Mouse (Mus musculus) intestine, postnatal 0 days (tissue): ENCODE data around the gene Peg10. TPM values are rescaled to one million over a fixed set of nuclear protein-coding genes. Genes with fewer than 3 reads are reported as not detected.

ENCODE experiments used
- ATAC-seq: fragments of 200-750 bp; cut with Nextera tagmentation; 2 replicates; pipeline ENCODE4 v1.8.0; 2017; ENCODE audit warnings: mild to moderate bottlenecking, moderate TSS enrichment, moderate library complexity
- H3K27ac ChIP-seq: fragments of 300-500 bp; sonication (generic); 2 replicates; pipeline ENCODE4 v1.5.1; 2014; ENCODE audit warnings: mild to moderate bottlenecking, low read depth, low read length, moderate library complexity
- H3K27me3 ChIP-seq: fragments of 300-500 bp; sonication (generic); replicated peaks from 2 replicates; pipeline ENCODE4 v1.6.1; 2014; ENCODE audit warnings: low read length, mixed read lengths; ENCODE audit not compliant: control insufficient read depth, insufficient read depth
- H3K36me3 ChIP-seq: fragments of 300-500 bp; sonication (generic); 2 replicates; pipeline ENCODE4 v1.6.1; 2014; ENCODE audit warnings: mild to moderate bottlenecking, moderate library complexity; ENCODE audit not compliant: control insufficient read depth, insufficient read depth
- H3K4me1 ChIP-seq: fragments of 300-500 bp; sonication (generic); replicated peaks from 2 replicates; pipeline ENCODE4 v1.6.1; 2014; ENCODE audit warnings: antibody characterized with exemption, low read length, mixed read lengths; ENCODE audit not compliant: control insufficient read depth, insufficient read depth
- H3K4me2 ChIP-seq: fragments of 300-500 bp; sonication (generic); replicated peaks from 2 replicates; pipeline ENCODE4 v1.6.1; 2014; ENCODE audit warnings: low read depth, mild to moderate bottlenecking, moderate library complexity
- H3K4me3 ChIP-seq: fragments of 300-500 bp; sonication (generic); 2 replicates; pipeline ENCODE4 v1.5.1; 2014; ENCODE audit warnings: low read depth, low read length
- H3K9ac ChIP-seq: fragments of 300-500 bp; sonication (generic); 2 replicates; pipeline ENCODE4 v1.6.1; 2014; ENCODE audit warnings: mild to moderate bottlenecking, low read depth, low read length
- H3K9me3 ChIP-seq: fragments of 300-500 bp; sonication (generic); 2 replicates; pipeline ENCODE4 v1.6.1; 2016; ENCODE audit warnings: mixed run types; ENCODE audit not compliant: control insufficient read depth
- CTCF ChIP-seq: sonication (generic); IDR thresholded peaks from 2 replicates; pipeline ENCODE4 v1.5.1; 2016; ENCODE audit warnings: low read depth, mild to moderate bottlenecking, control low read depth, antibody characterized with exemption, moderate library complexity
- WGBS: fragments of 180-500 bp; shearing (Covaris S2); extraction: QIAGEN DNeasy Blood & Tissue Kit; methylation state at CpG from one replicate; pipeline ENCODE4 v1.1.7; 2014; 5-methylcytosine and 5-hydroxymethylcytosine counted together
- polyA plus RNA-seq: library from polyadenylated mRNA; unstranded; fragments of >200 nt; fragmentation: Nextera tagmentation; extraction: Ambion mirVana; gene quantifications from 2 replicates; pipeline ENCODE4 v1.2.1, GENCODE M21; 2015

Peg10 gene
- polyA plus RNA-seq, 1 experiment from 2014 or later = 0.55 TPM

DNA sequence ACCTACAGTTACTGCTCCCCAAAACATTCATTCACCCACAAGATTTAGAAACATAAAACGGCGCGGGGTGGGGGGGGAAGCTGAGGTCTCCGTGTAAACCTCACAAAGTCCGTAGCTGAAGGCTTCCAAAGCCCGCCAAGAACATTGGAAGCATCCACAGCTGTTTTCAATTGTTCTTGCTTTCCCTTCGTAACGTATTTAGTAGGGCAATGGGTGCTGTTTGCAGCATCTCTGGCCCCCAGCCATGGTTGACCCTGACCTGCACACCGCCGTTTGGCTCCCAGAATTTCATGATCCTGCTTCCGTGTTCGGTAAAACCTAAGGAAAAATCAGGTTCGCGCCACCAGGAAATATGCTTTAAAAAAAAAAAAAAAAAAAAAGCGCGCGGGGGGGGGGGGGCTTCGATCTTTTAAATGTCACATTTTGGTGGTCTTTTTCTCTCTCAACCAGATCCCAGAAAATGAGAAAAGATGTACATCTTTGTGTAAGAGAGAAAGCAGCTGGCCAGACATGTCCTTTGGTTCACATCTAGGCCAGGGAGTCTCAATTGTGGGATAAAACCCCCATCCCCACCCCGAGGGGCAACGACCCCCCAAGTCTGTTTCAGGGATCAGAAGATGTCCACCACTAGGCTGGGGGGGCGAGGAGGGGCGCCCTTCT lies 940 bp upstream of the Peg10 start:
- ATAC-seq = no peak
- no peak for TF ChIP-seq CTCF

DNA sequence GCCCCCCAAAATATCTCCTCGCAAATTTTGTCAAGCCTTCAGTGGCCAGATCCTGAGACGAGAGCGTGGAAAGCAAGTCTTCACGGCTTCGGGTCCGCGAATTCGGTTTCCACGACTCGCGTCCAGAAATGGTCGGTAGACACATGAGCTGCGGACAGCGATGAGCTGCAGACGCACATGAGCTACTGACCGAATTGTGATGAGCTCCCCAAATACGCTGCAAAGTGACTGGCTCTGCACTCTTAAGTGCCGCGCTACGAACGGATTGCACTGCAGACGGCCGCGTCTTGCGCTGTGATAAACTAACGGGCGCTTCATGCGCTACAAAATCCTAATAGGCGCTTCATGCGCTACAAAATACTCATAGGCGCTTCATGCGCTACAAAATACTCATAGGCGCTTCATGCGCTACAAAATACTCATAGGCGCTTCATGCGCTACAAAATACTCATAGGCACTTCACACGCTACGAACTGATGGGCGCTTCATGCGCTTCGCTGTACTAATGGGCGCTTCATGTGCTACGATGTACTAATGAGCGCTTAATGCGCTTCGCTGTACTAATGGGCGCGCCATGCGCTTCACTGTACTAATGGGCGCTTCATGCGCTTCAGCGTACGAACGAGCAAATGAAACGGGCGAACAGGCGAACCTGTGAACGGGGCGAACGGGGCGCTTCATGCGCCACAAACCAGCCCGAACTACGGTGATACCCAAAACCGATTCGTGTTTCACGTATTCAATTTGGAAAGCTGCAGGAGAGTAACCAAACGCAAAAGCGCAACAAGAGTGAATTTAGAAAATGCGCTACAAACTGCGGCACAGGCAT lies 785 bp downstream of the Peg10 start:
- H3K4me1 ChIP-seq = no peaks in the 10 kb centered on the region

More for the DNA sequence above, 940 bp upstream of the Peg10 start:
- 0 out of 2 replicates have a peak, but pooled peaks cover 3% of the 10 kb centered on the region for H3K27me3 ChIP-seq
- no peaks in the 10 kb centered on the region for H3K36me3 ChIP-seq
- H3K9me3 ChIP-seq = no peaks in the 10 kb centered on the region
- no peaks in the 10 kb centered on the region for H3K4me1 ChIP-seq
- peak overlapping the region; percentile 51 for H3K9ac ChIP-seq
- 59% methylated on average over 22 of the region's 22 CpGs for WGBS
- peak overlapping the region; percentile 60 for H3K4me2 ChIP-seq
- peak overlapping the region; percentile 50; the same call in 1 of the 2 replicates for H3K27ac ChIP-seq
- H3K4me3 ChIP-seq = peak overlapping the region; percentile 49

DNA sequence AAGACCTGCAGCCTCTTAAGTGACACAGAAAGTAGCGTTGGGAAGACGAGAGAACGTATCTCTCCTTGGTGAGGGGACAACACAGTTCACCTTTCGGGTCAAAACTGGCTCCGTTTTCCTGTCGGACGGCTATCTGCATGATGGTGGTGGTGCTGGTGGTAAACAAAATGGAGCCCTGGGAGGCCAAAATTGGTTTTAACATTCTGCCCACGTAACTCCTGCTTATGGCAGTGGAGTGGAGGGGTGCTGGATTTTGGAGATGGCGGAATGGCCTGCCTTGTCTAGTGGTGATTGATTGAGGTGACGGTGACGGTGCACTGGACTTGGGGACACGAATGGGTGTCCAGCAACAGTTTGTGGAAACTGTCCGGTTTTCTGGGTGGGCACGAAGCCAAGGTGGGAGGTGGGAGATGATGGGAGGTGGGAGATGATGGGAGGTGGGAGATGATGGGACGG lies 1.4 kb downstream of the Peg10 start:
- Histone ChIP-seq H3K4me2 (peak overlapping the region; percentile 60), H3K9ac (no peak overlapping the region), H3K36me3 (no peaks in the 10 kb centered on the region), H3K4me3 (peak overlapping the region; percentile 49), H3K27me3 (0 out of 2 replicates have a peak, but pooled peaks cover 3% of the 10 kb centered on the region), H3K27ac (no peak overlapping the region), H3K9me3 (no peaks in the 10 kb centered on the region), H3K4me1 (no peaks in the 10 kb centered on the region)
- WGBS = 53% methylated on average over 15 of the region's 15 CpGs
- no peak for TF ChIP-seq CTCF
- no peak for ATAC-seq

More for the DNA sequence above, 785 bp downstream of the Peg10 start:
- Histone ChIP-seq H3K27me3 (0 out of 2 replicates have a peak, but pooled peaks cover 3% of the 10 kb centered on the region), H3K9me3 (no peaks in the 10 kb centered on the region), H3K4me3 (peak overlapping the region; percentile 49), H3K36me3 (no peaks in the 10 kb centered on the region), H3K4me2 (peak overlapping the region; percentile 60), H3K9ac (no peak overlapping the region), H3K27ac (no peak overlapping the region)
- no peak for ATAC-seq
- 54% methylated on average over 71 of the region's 71 CpGs for WGBS
- no peak for TF ChIP-seq CTCF

DNA sequence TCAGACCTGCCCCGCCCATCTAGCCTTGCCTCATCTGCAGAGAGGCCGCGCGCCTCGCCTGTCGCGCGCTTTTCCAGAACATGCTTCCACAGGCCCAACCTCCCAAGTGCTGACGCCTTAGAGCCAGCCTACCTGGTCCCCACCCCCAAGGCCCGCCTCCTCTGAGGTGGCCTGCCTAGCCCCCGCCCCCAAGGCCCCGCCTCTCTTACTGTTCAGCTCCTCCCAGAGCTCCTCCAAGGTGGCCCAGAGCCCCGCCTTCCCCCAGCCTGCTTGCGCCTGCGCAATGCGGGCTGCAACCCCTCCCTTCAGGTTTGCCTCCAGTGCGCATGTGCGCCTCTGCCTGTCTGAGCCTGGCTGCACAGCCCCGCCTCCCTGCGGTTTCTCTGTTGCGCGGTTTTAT lies 2.0 kb downstream of the Peg10 start:
- 0 out of 2 replicates have a peak, but pooled peaks cover 2% of the 10 kb centered on the region for H3K27me3 ChIP-seq
- ATAC-seq = peak; percentile 98
- peak overlapping the region; percentile 49 for H3K4me3 ChIP-seq
- H3K4me1 ChIP-seq = no peaks in the 10 kb centered on the region
- H3K4me2 ChIP-seq = peak overlapping the region; percentile 60
- no peaks in the 10 kb centered on the region for H3K9me3 ChIP-seq
- no peaks in the 10 kb centered on the region for H3K36me3 ChIP-seq
- WGBS = 61% methylated on average over 21 of the region's 22 CpGs
- H3K27ac ChIP-seq = no peak overlapping the region
- no peak overlapping the region for H3K9ac ChIP-seq
- peak; percentile 40 for TF ChIP-seq CTCF

- H3K27ac ChIP-seq = no peak overlapping the region
- TF ChIP-seq CTCF = no peak
- WGBS = 84% methylated on average over 4 of the region's 4 CpGs
Observed at GRCm38 (mm10) chr6:4751355-4751754, 4.2 kb downstream of the Peg10 start.

GRCm38 (mm10) chr6:4754286-4754685 lies 7.2 kb downstream of the Peg10 start:
- TF ChIP-seq CTCF = no peak
- no peaks in the 10 kb centered on the region for H3K4me1 ChIP-seq
- no peak overlapping the region for H3K4me2 ChIP-seq
- ATAC-seq = no peak
- H3K36me3 ChIP-seq = no peaks in the 10 kb centered on the region
- no peak overlapping the region for H3K27ac ChIP-seq
- H3K9me3 ChIP-seq = no peaks in the 10 kb centered on the region
- WGBS = 90% methylated on average over 10 of the region's 10 CpGs
- H3K27me3 ChIP-seq = no peaks in the 10 kb centered on the region
- H3K4me3 ChIP-seq = no peak overlapping the region
- H3K9ac ChIP-seq = no peak overlapping the region

More at GRCm38 (mm10) chr6:4751355-4751754, 4.2 kb downstream of the Peg10 start:
- H3K9me3 ChIP-seq = no peaks in the 10 kb centered on the region
- H3K4me1 ChIP-seq = no peaks in the 10 kb centered on the region
- no peak overlapping the region for H3K4me2 ChIP-seq
- no peak for ATAC-seq
- H3K9ac ChIP-seq = no peak overlapping the region
- no peak overlapping the region for H3K4me3 ChIP-seq
- H3K36me3 ChIP-seq = no peaks in the 10 kb centered on the region
- H3K27me3 ChIP-seq = no peaks in the 10 kb centered on the region
